Mouse (Mus musculus): ENCODE measurements around the gene Ccdc93.

The Ccdc93 gene

DNA sequence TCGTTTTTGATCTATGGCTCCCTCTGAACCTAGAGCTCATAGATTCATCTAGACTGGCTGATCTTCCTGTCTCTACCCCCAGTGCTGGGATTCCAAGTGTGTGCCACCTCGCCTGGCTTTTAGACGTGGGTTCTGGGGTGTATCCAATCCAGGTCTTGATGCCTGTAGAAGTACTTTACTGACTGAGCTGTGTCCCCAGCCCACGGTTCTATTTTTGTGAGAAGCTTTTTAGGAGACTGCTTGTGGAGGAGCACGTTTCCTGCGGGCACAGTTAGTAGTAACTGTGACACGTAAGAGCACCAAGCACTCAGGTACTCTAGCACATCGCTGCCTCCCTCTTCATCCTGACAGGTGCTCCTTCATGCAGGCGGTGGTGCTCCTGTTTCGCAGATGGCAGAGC, 16.4 kb downstream of the Ccdc93 start:
- DNase-seq (ENCODE audit: low read depth) = no peak

DNA sequence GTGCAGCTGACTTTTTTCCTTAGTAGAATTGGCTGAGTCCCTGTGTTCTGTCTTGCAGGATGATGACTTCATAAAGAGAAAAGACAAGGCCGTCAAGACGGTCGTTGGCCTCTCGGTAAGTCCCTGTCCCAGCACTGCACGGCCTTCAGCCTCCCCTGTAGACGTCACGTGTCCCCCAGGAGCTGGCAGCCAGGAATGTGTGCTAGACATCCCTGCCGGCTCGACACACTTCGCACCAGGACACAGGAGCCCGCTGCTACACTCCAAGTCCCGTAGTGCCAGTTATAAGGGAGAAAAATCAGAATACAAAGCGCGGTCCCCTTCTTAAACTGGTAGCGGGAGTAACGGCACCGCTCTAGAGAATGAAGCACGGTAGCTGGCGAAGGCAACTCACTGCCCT, 17.3 kb downstream of the Ccdc93 start:
- DNase-seq (ENCODE audit: low read depth) = no peak

DNA sequence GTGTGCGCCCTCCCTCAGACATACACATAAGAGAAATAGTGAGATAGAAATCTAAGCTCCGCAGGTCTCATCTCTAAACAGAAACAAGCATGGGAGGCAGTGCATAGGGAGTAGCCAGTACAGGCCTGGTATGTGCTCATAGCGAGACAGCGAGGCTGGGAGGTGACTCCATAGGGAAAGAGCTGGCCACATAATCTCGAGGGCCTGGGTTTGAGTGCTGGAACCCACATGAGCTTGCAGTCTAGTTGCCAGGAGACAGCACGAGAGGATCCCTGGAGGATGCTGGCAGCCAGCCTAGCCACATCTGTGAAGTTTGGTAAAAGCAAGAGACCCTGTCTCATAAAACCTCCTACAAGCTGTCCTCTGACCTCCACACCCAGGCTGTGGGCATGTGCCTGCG, 20.2 kb downstream of the Ccdc93 start:
- DNase-seq (ENCODE audit: low read depth) = no peak

DNA sequence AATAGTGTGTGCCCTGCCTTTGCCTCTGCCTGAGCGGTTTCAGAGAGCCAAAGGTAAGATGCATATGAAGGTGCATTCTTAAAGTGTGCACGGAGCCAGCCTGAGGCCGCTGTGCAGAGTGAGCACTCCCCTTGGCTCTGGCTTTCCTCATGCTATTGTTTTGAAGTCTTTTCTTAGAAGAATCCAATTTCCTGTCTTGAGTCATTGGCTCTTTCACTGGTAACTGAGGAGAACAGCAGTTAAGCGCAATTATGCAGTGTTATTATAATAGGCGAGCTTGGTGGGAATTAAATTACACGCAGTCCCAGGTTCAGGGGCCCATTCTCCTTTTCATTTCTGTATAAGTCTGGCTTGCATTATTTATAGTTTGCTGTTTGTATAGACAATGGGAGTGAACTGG, 21.6 kb downstream of the Ccdc93 start:
- DNase-seq (ENCODE audit: low read depth) = no peak

DNA sequence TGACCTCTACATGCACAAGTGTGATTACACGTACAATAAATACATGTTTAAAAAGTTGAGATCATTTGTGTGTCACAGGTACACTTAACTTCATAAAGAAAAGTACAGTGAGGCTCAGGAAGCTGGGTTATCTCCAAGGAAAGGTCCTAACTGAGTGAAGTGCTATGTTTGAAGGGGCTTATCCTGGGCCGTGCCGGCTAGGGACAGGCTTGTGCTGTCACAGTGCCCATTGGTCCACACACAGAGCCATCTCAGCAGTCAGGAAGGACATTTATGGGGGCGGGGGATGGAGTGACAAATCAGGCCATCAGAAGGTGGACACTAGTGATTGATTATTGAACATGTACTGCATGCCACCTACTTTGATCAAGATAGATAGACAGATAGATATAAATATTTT, 22.2 kb downstream of the Ccdc93 start:
- DNase-seq (ENCODE audit: low read depth) = no peak

DNA sequence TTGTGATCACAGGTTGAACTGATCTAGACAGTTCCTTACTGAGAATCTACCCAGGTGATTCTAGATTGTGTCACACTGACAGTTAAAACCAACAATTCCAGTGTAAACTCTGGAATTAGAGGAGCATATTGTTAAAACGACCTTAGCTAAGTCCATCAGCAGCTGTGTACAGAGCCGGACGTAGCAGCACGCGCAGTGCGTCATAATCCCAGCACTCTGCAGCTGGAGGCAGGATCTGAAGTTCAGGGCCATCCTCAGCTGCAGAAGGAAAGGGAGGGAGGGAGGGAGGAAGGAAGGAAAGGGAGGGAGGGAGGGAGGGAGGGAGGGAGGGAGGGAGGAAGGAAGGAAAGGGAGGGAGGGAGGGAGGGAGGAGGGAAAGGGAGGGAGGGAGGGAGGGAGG, 24.1 kb downstream of the Ccdc93 start:
- no peak for DNase-seq (ENCODE audit: low read depth)

DNA sequence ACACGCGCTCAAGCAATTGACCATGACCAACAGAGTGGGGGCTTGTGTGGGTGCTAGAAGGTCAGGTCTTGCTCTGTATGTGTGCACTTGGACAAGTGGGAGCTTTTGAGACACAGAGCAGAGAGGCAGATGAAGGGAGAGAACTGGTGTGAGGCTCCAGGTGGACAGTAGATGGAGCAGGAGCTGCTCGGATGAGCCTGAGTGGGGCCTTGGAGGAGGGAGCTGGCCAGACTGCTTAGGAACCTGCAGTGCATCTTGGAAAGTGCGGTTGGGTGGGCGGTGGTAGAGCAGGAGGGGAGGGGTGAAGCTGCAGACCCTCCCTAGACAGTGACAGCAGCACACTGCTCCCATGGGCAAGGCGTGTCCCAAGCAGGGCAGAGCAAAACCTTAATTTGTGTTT, 29.2 kb downstream of the Ccdc93 start:
- DNase-seq (ENCODE audit: low read depth) = no peak

DNA sequence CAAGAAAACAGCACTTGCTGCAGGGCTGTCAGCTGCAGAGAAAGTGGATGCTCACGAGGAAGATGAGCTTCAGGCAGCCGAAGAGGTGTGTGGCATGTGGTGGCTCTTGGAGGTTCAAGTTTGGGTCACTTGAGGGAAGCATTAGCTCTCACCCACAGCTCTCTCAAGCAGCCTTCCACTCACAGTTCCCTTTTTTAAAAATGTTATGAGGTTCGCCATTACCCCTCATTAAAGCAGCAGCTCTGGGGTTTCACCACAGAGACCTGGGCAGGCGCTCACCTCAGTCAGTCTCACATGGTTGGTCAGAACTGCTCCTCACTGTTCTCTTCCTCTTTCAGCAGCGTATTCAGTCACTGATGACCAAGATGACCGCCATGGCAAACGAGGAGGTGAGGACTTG, 31.0 kb downstream of the Ccdc93 start:
- no peak for DNase-seq (ENCODE audit: low read depth)

DNA sequence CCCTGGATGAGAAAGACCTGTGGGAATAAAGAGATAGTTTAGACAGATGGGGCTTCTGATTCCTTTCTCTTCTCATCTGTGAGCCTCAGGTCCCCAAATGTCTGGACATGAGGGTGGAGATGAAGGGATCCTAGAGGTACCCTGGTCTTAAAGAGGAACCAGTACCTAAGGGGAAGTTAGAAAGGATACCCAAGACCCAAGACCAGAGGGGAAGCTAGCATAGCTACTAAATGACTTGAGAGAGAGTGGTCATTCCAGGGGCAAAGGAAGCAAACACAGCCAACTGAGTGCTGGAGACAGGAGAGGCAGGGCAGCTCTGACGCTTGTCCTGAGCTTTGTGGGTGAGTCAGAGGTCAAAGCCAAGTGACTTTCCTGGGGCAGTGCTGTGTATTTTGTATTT, 31.8 kb downstream of the Ccdc93 start:
- DNase-seq (ENCODE audit: low read depth) = no peak

DNA sequence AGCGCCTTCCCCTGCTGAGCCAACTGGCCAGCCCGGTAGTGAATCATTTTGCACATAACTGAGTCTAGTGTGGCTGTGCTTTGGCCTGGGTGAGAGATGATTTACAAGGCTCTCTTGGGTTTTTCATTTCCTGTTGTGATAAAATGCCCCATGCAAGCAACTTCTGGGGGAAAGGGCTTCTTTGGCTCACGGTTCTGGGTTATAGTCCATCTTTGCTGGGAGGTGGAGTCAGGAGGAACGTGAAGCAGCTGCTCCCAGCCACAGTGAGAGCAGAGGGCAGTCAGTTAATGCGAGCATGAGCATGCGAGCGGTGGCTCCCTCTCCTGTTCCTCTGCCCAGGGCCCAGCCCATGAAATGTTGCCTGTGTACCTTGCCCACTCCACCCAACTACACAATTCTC, 33.0 kb downstream of the Ccdc93 start:
- DNase-seq (ENCODE audit: low read depth) = no peak

DNA sequence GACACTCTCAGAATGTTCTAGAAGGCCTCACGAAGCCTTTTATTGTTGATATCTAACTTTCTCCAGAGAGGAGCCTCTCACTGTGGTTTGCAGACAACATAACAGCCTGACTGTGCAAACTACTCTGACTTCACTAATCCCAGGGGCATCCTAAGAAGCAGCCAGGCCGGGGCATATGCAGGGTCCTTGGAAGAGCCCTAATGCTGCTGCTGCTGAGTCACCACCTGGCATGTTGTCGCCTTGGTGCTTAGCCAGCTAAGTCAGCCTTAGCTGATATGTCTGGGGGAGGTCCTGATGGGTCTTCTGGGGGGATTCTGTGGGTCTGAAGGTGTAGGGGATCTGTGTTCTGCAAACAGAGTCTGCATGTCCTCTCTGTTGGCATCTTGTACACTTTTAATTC, 35.4 kb downstream of the Ccdc93 start:
- DNase-seq (ENCODE audit: low read depth) = no peak

DNA sequence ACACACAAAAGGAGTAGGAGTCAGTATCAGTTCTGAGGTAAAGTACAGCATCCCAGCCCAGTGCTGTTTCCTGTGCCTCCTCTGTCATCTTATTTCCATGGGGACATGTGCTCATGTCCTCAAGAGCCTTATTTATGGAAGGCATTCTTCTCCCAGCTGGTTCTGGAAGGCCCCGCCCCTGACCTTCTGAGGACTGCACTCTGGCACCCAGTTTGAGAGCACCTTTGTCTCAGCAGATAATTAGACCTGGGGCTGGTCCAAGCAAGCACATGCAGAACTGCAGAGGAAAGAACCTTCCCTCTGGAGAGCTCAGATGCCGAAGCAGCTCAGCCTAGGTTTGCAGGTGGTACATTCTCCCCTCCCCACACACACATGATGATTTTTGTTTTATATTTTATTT, 37.4 kb downstream of the Ccdc93 start:
- DNase-seq (ENCODE audit: low read depth) = no peak

DNA sequence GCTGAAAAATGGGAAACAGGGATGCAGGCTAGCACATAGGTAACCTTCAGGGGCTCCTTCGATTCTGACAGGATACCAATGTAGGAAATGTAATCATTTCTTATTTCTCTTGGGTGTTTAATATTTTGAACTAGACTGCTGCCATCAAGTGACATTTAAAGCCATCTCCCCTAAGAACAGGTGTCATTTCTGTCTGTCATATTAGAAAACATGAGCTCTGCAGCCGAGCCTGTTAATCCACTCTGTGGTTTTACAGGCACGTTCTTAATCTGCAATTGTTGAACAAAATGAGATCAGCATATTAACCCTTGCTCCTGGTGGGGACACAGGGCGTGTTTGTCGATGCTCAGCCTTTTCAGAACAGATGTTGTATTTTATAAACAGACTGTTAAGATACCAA, 40.7 kb downstream of the Ccdc93 start:
- DNase-seq (ENCODE audit: low read depth) = no peak

DNA sequence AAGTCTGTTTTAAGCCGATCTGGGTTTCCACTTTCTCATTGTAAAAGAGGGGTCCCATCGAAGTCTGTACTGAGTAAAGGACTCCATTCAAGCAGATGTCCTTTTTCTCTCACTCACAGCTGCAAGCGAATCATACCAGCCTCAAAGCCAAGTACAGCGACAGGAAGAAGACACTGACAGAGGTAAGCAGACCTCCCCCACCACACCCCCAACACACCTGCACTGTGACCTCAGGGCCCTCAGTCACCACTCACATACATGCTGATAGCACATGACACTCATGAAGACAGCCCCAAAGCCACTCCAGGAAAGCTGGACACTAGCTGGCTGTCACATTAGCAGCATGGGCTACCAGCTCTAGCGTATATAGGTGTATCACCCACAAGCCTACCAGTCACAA, 46.9 kb downstream of the Ccdc93 start:
- no peak for DNase-seq (ENCODE audit: low read depth)

DNA sequence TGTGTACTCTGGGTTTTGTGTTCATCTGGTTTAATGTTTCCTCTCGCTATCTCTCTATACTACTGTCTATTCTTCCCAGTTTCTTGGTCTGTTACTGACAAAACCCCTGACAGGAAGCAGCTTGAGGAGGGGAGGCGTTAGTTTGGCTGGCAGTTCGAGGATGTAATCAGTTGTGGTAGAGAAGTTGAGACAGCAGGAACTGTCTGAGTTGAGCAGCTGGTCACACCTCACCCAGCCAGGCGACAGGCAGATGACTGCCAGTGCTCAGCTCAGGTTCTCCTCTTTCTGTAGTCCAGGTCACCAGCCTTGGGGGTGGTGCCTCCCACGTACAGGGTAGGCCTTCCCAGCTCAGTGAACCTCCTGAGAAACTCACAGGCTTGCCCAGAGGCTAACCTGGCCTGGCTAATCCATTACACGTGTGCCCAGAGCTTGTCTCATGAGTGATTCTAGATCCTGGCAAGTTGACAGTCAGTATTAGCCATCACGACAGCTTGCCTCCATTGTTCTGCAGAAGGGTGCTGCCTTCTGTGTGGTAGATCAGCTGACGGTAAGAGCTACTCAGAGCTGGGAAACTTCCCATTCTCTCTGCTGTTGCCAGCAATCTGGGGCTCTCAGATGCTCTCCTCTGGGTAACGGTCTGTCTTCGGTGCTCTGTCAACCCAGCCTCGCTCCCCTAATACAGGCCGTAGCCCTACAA, 47.6 kb downstream of the Ccdc93 start:
- DNase-seq (ENCODE audit: low read depth) = peak; percentile 8

DNA sequence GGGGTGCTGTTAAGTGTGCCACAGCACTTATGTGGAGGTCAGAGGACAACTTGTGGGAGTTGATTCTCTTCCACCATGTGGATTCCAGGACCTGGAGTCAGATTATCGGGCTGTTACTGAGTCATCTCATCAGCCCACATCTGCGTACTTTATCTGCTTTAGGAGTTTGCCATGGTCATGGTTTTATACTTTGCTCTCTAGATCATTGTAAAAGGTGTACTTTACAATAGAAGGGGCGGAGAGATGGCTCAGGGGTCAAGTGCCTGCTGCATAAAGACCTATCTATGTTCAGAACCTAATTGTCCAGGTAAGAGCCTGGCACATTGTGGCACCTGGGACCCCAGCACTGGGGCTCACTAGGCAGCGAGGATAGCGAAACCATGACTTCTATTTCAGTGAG, 48.6 kb downstream of the Ccdc93 start:
- no peak for DNase-seq (ENCODE audit: low read depth)

DNA sequence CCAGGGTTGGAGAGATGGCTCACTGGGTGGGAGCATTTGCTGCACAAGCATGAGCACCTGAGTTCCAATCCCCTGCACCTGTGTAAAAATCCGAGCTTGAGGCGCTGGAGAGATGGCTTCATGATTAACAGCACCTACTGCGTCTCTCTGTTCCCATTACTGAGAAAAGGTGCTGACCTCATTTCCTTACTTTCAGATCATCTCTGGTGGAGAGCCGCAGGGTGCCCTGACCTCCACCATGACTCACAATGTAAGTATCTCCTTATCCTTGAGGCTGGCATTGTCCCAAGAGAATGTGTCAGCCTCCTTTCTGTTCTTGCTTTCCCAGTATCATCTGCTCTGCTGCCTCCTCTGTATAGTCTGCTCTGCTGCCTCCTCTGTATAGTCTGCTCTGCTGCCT, 52.2 kb downstream of the Ccdc93 start:
- no peak for DNase-seq (ENCODE audit: low read depth)

DNA sequence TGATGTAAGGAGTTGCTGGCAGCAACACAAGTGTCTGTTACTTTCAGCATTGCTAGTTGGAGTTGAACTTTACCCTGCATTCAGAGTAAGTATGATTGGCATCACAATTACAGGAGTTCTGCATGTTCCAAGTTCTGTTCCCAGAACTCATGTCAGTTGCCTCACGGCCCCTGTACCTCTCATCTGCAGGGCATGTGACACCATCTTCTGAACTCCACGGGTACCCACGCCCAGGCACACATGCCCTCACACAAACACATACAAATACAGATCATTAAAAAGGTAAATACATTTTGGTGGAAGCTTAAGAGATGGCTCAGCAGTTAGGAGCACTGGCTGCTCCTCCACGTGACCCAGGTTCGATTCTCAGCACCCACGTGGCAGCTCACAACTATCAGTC, 56.0 kb downstream of the Ccdc93 start:
- DNase-seq (ENCODE audit: low read depth) = no peak

DNA sequence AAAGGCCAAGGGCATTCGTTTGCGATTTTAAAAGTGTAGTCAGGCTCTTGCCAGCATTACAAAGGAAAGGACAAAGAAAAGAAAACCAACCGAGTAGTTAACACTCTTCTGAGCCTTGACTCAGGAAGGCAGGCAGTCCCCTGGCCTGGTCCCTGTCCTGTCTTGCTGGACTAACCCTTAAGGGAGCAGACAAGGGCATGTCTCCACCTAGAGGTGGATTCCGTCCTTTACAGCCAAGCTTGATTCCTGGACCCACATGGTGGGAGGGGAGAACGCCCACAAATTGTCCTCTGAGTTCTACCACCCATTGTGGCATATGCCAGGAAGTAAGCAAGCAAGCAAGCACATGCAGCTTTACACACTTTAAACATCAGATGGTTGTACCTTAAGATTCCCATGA, 59.4 kb downstream of the Ccdc93 start:
- no peak for DNase-seq (ENCODE audit: low read depth)

DNA sequence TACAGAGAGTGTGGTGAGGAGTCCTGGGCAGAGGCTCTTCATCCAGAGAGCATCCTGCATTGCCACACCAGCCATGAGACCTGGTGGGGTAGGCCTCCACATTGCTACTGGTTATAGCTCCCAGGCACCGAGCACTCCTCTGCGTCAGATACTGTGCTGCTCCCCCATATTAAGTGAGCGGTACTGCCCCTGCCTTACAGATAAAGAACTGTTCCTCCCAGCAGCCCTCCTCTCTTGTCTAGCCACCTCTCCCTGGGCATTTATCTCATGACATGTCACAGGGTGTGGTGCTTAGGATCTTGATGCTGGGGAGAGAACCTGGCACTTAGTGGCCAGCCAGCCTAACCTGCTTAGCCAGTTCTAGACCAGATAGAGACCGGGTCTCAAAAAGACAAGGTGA, 66.2 kb downstream of the Ccdc93 start:
- DNase-seq (ENCODE audit: low read depth) = no peak

DNA sequence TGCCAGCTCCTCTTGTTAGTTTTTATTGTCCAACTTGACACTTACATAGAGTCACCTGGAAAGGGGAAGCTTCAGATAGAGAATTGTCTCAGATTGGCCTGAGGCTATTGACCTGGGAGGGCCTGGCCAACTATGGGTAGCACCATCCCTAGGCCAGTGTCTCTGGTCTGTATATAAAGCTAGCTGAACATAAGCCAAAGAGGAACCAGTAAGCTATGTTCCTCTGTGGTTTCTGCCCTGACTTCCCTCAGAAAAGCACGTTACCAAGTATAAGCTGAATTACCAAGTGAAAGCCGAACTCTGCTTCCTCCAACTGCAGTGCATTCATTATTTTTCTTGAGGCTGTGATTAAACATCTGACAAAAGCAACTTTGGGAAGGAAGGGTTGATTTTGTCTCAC, 77.9 kb downstream of the Ccdc93 start:
- DNase-seq (ENCODE audit: low read depth) = no peak

DNA sequence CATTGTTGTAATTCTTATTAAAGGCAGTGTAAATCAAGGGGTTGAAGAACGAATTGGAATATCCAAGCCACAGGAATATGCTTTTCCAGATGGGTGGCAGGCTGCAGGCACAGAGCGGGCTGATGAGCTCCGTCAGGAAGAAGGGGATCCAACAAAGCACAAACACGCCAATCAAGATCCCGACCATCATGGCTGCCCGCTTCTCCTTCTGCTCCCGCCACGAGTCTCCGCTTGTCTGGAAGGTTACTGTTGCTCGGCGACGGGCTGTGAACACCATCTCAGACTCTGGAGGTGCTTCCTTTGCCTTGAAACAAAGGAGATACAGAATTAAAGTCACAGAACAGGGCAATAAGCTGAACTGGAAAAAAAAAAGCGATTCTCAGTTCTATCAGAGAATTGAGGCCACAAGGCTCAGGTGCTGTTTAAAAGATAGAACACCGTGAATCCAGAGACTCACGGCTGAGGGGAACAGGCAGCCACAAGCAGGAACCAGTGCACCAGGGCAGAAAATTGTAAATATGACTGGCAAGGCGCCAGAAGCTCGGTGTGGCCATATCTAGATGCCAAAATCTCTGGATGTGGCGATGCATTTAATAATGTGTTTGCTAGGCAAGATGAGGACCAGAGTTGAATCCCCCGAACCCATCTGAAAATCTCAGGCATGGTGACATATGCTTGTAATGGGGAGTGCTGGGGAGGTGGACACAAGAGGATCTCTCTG, 79.7 kb downstream of the Ccdc93 start:
- no peak for DNase-seq (ENCODE audit: low read depth)

DNA sequence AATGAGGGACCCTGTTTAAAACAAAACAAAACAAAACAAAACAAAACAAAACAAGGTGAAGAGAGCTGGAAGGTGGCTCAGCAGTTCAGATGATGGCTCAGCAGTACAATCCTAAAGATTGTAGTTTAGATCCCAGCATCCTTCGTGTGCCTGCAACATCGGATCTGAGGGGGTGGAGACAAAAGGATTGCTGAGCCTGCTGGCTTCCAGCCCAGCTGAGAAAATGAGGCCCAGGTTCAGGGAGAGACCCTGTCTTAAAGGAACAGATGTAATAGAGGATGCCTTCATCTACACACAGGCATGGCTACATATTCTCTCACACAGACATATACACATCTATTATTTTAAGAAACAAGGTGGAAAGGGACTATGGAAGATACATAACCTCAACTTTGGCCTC, 80.3 kb downstream of the Ccdc93 start:
- no peak for DNase-seq (ENCODE audit: low read depth)

DNA sequence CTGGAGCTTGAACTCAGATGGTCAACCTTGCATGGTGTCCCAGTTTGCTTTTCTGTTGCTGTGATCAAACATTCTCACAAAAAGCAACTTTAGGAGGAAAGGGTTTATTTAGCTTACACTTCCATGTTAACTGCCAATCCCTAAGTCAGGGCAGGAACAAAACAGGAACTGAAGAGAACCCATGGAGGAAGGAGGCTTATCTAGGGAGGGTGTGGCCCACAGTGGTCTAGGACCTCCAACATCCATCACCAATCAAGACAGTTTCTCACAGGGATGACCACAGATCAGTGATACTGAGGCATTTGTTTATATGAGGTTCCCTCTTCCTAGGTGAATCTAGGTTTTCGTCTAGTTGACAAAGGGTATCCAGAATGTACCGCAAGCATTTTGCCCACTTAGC, 81.1 kb downstream of the Ccdc93 start:
- no peak for DNase-seq (ENCODE audit: low read depth)

Measured in naive thymus-derived CD4-positive, alpha-beta T cell, adult 2 months (primary cell).